In the genomic region with DNA sequence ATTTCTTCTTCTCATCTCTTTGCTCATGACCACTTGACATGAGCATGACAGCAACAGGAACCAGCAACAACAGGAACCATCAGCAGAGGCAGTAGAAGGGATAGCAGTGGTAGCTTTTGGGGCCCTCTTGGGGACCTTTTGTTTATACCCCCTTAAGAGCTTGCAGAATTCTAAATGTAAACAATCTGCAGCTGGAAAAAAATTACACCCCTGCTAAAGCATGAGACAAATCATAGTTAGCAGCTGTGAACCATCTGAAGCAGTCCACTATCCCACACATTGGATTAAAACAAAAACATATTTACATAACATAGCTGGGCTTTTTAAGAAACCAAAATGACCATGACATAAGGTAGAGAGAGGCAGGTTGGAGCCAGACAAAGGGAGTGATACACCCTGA, we compare ENCODE assay signal across 24 mouse cellular contexts.
"Had no signal": no experiment of that assay in that cellular context is flagged by ENCODE, and none has a peak within 500 bp of the region (broad histone marks: within the 10 kb centered on the region; RNA-seq: fewer than 3 reads in every experiment).

No protein-coding gene starts in this region.

- H3K9me3 ChIP-seq: heart, embryonic 13.5 days; heart, embryonic 15.5 days; hindbrain, embryonic 13.5 days; hindbrain, embryonic 15.5 days; kidney, embryonic 15.5 days; limb, embryonic 13.5 days; limb, embryonic 15.5 days had no signal

- H3K4me1 ChIP-seq: heart, embryonic 13.5 days; heart, embryonic 15.5 days; hindbrain, embryonic 13.5 days; hindbrain, embryonic 15.5 days; kidney, embryonic 15.5 days; limb, embryonic 13.5 days; limb, embryonic 15.5 days had no signal

- H3K4me3 ChIP-seq: heart, adult 2 months; heart, embryonic 13.5 days; heart, embryonic 15.5 days; hindbrain, embryonic 13.5 days; hindbrain, embryonic 15.5 days; kidney, embryonic 15.5 days; limb, embryonic 13.5 days; limb, embryonic 15.5 days had no signal

- H3K27ac ChIP-seq: heart, adult 2 months; heart, embryonic 13.5 days; heart, embryonic 15.5 days; hindbrain, embryonic 13.5 days; hindbrain, embryonic 15.5 days; hindbrain, postnatal 0 days; kidney, embryonic 15.5 days; limb, embryonic 13.5 days; limb, embryonic 15.5 days had no signal

- H3K9ac ChIP-seq: heart, embryonic 13.5 days; heart, embryonic 15.5 days; hindbrain, embryonic 13.5 days; hindbrain, embryonic 15.5 days; kidney, embryonic 15.5 days; limb, embryonic 13.5 days; limb, embryonic 15.5 days had no signal

- H3K36me3 ChIP-seq: heart, embryonic 13.5 days; heart, embryonic 15.5 days; hindbrain, embryonic 13.5 days; hindbrain, embryonic 15.5 days; kidney, embryonic 15.5 days; limb, embryonic 13.5 days; limb, embryonic 15.5 days had no signal

- ATAC-seq: hindbrain, postnatal 0 days; intestine, embryonic 16.5 days had no signal

- H3K4me2 ChIP-seq: heart, embryonic 11.5 days; heart, embryonic 13.5 days; heart, embryonic 15.5 days; hindbrain, embryonic 13.5 days; hindbrain, embryonic 15.5 days; kidney, embryonic 15.5 days; limb, embryonic 13.5 days; limb, embryonic 15.5 days had no signal

- H3K27me3 ChIP-seq: heart, embryonic 13.5 days; heart, embryonic 15.5 days; hindbrain, embryonic 13.5 days; hindbrain, embryonic 15.5 days; kidney, embryonic 15.5 days; limb, embryonic 13.5 days; limb, embryonic 15.5 days had no signal

- DNase-seq: gastrocnemius, postnatal 14 days; gastrocnemius, postnatal 36 days; heart, adult 11 months; heart, adult 2 months; heart, postnatal 14 days; heart, postnatal 36 days; kidney, adult 11 months; kidney, adult 2 months; kidney, adult 9 months; kidney, postnatal 10 days; kidney, postnatal 36 days; layer of hippocampus, adult 9-11 months; layer of hippocampus, postnatal 36 days; left cerebral cortex, postnatal 4 days had no signal
